Mouse (Mus musculus): ENCODE results near the gene Dolpp1. TPM values are rescaled to one million over a fixed set of nuclear protein-coding genes. Genes with fewer than 3 reads are reported as not detected.

The Dolpp1 gene
- total RNA-seq (2023) = 10 to 100 TPM; 10.7 to 12.4 TPM

DNA sequence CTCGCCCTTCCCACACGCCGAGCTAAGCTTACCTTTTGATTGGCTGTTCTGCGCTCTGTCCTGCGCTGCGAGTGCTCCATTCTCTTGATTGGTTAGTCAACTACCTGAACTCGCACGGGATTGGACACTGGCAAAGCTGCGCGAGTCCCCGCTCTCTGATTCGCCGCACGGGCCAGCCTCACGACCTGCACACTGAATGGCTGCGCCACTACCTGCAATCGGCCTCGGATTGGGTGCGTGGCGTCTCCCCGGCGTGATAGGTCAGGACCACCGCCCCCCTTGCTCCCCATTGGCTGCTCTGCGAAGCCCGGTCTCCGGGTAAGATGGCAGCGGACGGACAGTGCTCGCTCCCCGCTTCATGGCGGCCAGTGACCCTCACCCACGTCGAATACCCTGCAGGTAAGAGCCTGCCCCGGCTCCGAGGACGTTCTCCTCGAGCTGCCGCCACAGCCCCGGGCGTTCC, at the start of gene Dolpp1:
Gene Dolpp1, plus strand, starts transcription at position 141 of the 463 bp plus-strand sequence.

DNA sequence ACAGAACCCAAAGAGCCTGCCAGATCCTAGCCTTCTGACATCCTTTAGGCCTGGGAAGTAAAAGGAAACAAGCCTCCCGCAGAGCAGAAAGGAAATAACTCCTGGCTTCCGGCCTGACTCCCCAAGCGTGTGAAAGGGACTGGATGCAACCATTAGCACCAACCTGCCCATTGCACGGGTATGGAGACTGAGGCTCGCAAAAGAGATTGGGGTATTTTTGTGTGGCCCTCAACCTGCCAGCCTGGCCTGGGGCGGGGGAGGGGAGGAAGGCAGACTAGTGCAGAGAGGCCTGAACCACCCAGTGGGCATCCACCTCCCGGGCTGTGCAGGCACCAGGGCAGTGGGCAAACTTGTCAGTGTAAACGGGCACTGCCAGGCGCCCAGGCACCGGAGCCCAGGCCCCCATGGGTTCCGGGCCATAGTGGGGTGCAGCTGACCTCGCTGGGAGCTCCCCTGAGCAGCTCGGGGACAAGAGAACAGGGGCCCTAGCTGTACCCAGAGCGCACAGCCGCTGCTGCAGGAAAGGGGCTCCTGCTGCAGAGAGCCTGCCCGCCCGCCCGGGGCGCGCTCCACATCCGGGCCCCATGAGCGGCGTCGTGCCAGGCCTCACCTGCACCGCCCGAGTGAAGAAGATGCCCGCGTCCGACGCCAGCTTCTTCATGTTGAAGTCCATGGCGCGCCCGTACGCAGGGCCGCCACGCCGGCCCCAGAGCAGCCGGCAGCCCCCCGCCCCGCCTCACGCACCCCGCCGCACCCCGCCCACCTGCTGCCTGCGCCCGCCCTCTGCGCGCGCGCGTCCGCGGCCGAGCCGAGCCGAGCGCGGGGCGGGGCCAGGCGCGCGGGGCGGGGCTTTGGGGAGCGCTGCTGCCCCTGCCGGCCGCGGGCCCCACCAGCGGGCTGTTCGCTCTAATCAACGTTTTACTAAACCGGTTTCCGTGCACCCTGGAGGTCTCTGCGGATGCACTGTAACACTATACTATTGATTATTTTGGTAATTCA, 33.2 kb upstream of the Dolpp1 start, which contains the start of gene Sh3glb2:
Gene Sh3glb2, minus strand, starts transcription at position 805 of the 999 bp plus-strand sequence.

DNA sequence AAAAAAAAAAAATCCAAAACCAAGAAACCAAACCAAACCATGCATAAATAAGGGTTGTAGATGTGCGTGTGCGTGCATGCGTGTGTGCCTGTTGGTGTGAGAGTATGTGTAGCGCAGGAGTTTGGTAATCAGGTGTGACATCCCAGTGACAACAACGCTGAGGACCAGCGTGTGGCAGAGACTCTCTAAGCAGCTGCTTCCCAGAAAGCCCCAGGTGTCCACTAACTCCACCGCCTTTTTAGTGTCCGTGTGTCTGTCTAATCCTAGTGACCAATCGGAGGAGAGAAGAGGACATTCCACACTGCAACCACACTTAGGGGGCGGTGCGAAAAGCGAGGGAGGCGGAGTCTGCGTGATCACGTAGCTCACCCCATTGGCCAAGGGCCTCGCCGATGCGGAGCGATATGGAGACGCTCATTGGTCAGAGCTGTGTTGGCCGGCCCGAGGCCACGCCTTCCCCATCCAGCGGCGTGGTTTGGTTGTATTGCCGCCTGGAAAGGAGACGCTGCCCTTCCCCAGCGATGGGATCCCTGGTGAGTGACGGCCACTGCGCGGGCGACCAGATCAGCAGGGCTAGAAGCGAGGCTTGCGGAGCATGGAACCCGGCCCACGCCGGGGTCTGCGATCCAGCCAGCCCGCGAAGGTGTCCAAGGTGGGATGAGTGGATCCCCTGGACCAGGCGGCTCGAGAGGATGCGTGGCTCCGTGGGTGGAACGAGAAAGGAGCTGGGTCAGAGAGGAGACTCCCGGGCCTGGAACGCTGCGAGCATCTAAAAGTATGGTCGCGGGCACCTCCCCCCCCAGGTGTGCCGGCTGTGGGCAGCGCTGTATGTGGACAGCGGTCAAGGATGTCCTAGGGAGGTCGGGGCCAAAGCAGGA, 28.0 kb upstream of the Dolpp1 start, which contains the start of gene Miga2:
Gene Miga2, plus strand, starts transcription at position 461 of the 878 bp plus-strand sequence.

DNA sequence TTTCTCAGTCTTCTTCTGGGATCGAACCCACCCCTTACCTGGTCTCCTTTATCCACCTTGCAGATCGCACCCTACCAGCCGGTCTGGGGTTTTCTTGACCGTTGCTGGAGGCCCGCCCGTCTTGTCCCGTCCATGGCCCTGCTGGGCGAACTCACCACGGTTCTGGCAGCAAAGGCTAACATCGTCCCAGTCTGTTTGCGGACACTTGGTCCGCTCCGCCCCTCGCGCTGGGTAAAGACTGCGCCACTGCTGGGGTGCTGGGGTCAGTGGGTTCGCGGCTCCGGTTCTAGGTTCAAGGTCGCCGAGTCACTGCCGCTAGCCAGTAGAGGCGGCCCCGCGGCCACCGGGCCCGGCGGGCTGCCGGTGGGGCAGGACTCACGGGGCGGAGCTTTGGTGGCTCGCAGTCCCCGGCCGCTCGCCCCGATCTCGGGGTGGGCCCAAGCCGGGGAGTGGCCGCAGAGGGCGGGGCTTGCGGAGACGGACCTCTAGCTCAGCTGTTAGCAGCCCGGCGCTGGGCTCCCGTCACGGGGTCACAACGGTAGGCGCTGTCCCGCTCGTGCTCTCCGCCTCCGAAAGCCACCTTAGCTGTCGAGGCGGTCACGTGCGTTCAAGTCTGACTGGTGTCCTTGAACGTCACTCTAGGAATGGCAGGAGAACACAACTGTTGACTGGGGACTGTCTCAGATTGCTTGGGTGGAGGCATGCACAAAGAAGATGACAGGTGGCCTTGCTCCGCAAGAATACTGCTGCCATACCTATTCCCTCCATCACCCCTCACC, 23.3 kb downstream of the Dolpp1 start, which contains the start of gene Crat:
Gene Crat, minus strand, starts transcription at position 657 of the 779 bp plus-strand sequence.

DNA sequence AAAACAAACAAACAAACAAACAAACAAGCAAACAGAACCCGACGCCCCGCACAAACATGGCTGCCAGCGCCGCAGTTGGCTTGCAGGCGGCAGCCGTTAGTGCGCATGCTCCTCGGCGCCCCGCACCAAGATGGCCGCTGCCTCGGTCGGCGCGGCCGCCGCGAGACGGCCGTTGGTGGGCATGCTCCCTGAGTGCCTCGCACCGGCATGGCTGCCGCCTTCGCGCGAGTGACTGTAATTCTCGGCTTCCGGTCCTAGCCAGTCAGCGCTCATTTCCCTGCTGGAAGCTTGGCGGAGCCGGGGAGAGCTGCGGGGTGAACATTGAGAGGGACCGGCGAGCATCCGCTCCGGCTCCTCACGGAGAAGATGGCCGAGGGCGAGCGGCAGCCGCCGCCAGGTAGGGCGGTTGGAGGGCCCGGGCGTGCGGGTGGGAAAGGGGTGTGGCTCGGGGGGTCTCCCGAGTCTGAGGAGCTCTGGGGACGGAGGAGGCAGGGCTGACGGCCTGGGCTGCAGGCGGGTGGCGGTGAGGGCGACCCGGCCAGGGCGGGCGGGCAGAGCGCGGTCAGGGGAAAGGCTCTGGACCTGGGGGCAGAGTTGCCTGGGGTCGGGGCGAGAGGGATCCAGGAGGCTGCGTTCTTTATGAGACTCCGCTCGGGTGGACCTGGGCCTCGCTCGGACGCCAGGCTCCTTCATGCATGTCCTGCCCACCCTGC, 24.0 kb downstream of the Dolpp1 start, which contains the start of gene Ptpa:
Gene Ptpa, plus strand, starts transcription at position 104 of the 713 bp plus-strand sequence.

Other genes starting within 250 kb of the Dolpp1 start
- 1 to 10 TPM; 1.3 to 2.3 TPM for gene Endog, start 220.8 kb upstream of the Dolpp1 start, total RNA-seq (2023)
- 1 to 10 TPM; 8.3 to 9.2 TPM for gene Spout1, start 213.8 kb upstream of the Dolpp1 start, total RNA-seq (2023)
- gene Kyat1, start 186.4 kb upstream of the Dolpp1 start, total RNA-seq (2023) = 1 to 10 TPM; 2.5 to 4.1 TPM
- 10 to 100 TPM; 16.5 to 16.8 TPM for gene Lrrc8a, start 154.5 kb upstream of the Dolpp1 start, total RNA-seq (2023)
- under 1 TPM in 1 of 2 experiments, not detected in 1; 0.20 TPM for gene Gm28035, start 151.7 kb upstream of the Dolpp1 start, total RNA-seq (2023)
- 1 to 10 TPM in 1 of 2 experiments, under 1 TPM in 1; 0.68 to 2.1 TPM for gene Phyhd1, start 126.1 kb upstream of the Dolpp1 start, total RNA-seq (2023)
- 1 to 10 TPM in 1 of 2 experiments, not detected in 1; 1.5 TPM for gene Gm28038, start 111.2 kb upstream of the Dolpp1 start, total RNA-seq (2023)
- gene Dolk, start 105.9 kb upstream of the Dolpp1 start, total RNA-seq (2023) = 1 to 10 TPM; 4.8 to 5.2 TPM
- gene Nup188, start 105.9 kb upstream of the Dolpp1 start, total RNA-seq (2023) = 10 to 100 TPM; 32.3 to 32.4 TPM
- gene Sh3glb2, start 32.9 kb upstream of the Dolpp1 start, total RNA-seq (2023) = 10 to 100 TPM; 18.7 to 19.1 TPM
- gene Miga2, start 28.0 kb upstream of the Dolpp1 start, total RNA-seq (2023) = 1 to 10 TPM; 5.3 to 8.0 TPM
- 10 to 100 TPM; 29.9 to 34.0 TPM for gene Crat, start 23.6 kb downstream of the Dolpp1 start, total RNA-seq (2023)
- gene Ptpa, start 23.8 kb downstream of the Dolpp1 start, total RNA-seq (2023) = 100 to 1,000 TPM; 107 to 122 TPM
- gene Ier5l, start 82.0 kb downstream of the Dolpp1 start, total RNA-seq (2023) = under 1 TPM; 0.49 to 0.57 TPM
- not detected for gene Cstad, start 202.8 kb downstream of the Dolpp1 start, total RNA-seq (2023)

Data from neutrophil, adult 83 days (primary cell).